Mouse (Mus musculus): ENCODE measurements around the gene Mapk3. TPM values are rescaled to one million over a fixed set of nuclear protein-coding genes. Genes with fewer than 3 reads are reported as not detected.
A peak's percentile ranks its signal among the peaks of the same experiment; 100 is the strongest.
"Not testable (repeated sequence)": the region's sequence is repeated elsewhere in the genome, so short reads cannot be mapped to it uniquely, and the experiment has no call there.

The Mapk3 gene
- polyA plus RNA-seq, 1 experiment from 2014 or later = 37.1 TPM

- Histone ChIP-seq H3K4me2 (ENCODE audit: low read depth, low read length) (no peak overlapping the region), H3K36me3 (replicated peaks; ENCODE audit: control insufficient read depth, insufficient read depth, low read depth, low read length) (no peaks in the 10 kb centered on the region), H3K27me3 (ENCODE audit: control insufficient read depth, insufficient read depth, low read length) (no peaks in the 10 kb centered on the region), H3K4me3 (ENCODE audit: low read depth, low read length) (no peak overlapping the region), H3K4me1 (ENCODE audit: control insufficient read depth, insufficient read depth, low read length) (no peaks in the 10 kb centered on the region), H3K9ac (replicated peaks; ENCODE audit: low read length) (no peak overlapping the region), H3K9me3 (replicated peaks; ENCODE audit: control insufficient read depth, low read length) (no peaks in the 10 kb centered on the region), H3K27ac (replicated peaks; ENCODE audit: low read depth, low read length) (no peak overlapping the region)
- ATAC-seq (replicated peaks; ENCODE audit: insufficient number of reproducible peaks, low FRiP score, low TSS enrichment, low read depth) (no peak), DNase-seq (ENCODE audit: low spot score) (no peak)
- WGBS = 84% methylated on average over 5 of the region's 5 CpGs
These were observed 33.7 kb upstream of the Mapk3 start for GRCm38 (mm10) chr7:126725667-126726066.

GRCm38 (mm10) chr7:126730256-126730789, 29.1 kb upstream of the Mapk3 start:
- not testable (repeated sequence) for H3K4me1 ChIP-seq (ENCODE audit: control insufficient read depth, insufficient read depth, low read length); H3K36me3 ChIP-seq (replicated peaks; ENCODE audit: control insufficient read depth, insufficient read depth, low read depth, low read length); DNase-seq (ENCODE audit: low spot score); H3K27me3 ChIP-seq (ENCODE audit: control insufficient read depth, insufficient read depth, low read length); H3K9ac ChIP-seq (replicated peaks; ENCODE audit: low read length); H3K27ac ChIP-seq (replicated peaks; ENCODE audit: low read depth, low read length); ATAC-seq (replicated peaks; ENCODE audit: insufficient number of reproducible peaks, low FRiP score, low TSS enrichment, low read depth); H3K9me3 ChIP-seq (replicated peaks; ENCODE audit: control insufficient read depth, low read length); H3K4me2 ChIP-seq (ENCODE audit: low read depth, low read length); H3K4me3 ChIP-seq (ENCODE audit: low read depth, low read length)
- 79% methylated on average over 4 of the region's 4 CpGs for WGBS

DNA sequence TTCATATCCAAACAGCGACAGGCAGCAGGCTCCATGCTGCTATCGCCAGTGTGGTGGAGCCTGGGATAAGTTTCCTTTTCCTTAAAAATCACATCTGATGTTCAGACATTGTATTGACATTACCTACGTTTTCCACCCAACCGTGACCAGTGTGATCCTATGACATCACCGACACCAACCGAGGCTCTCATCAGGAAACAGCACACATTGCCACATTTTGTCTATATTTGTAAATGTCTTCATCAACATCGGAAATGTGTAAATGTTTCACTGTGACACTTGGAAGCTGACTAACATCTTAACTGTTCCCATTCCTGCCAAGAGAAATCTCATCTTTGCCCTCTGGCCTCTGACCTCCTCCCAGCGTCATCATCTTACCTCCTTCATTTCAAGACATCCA, 23.3 kb upstream of the Mapk3 start:
- Histone ChIP-seq H3K4me3 (ENCODE audit: low read depth, low read length) (no peak overlapping the region), H3K27ac (replicated peaks; ENCODE audit: low read depth, low read length) (no peak overlapping the region), H3K4me2 (ENCODE audit: low read depth, low read length) (no peak overlapping the region), H3K9me3 (replicated peaks; ENCODE audit: control insufficient read depth, low read length) (no peaks in the 10 kb centered on the region), H3K27me3 (ENCODE audit: control insufficient read depth, insufficient read depth, low read length) (no peaks in the 10 kb centered on the region), H3K9ac (replicated peaks; ENCODE audit: low read length) (no peak overlapping the region), H3K36me3 (replicated peaks; ENCODE audit: control insufficient read depth, insufficient read depth, low read depth, low read length) (no peaks in the 10 kb centered on the region), H3K4me1 (ENCODE audit: control insufficient read depth, insufficient read depth, low read length) (no peaks in the 10 kb centered on the region)
- DNase-seq (ENCODE audit: low spot score) (no peak), ATAC-seq (replicated peaks; ENCODE audit: insufficient number of reproducible peaks, low FRiP score, low TSS enrichment, low read depth) (no peak)
- 72% methylated on average over 8 of the region's 8 CpGs for WGBS

DNA sequence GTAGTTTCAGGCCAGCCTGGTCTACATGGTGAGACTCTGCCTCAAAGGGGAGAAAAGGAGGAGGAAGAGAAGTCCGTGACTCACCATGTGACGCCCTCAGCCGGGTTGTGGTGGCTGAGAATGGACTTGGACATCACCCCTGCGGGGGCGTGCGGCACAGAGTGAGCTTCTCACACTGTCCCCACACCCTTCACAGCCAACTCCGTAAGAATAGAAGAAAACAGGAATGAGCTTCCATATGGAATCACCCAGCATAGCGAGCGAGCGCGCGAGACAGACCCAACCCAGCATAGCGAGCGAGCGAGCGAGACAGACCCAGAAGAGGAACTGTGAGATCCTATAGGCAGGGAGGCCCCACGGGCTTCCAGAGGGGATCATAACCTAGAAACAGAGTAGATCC, 19.9 kb upstream of the Mapk3 start:
- H3K36me3 ChIP-seq (replicated peaks; ENCODE audit: control insufficient read depth, insufficient read depth, low read depth, low read length) = no peaks in the 10 kb centered on the region
- no peak overlapping the region for H3K27ac ChIP-seq (replicated peaks; ENCODE audit: low read depth, low read length)
- WGBS = 83% methylated on average over 17 of the region's 17 CpGs
- H3K9ac ChIP-seq (replicated peaks; ENCODE audit: low read length) = no peak overlapping the region
- no peaks in the 10 kb centered on the region for H3K9me3 ChIP-seq (replicated peaks; ENCODE audit: control insufficient read depth, low read length)
- no peaks in the 10 kb centered on the region for H3K4me1 ChIP-seq (ENCODE audit: control insufficient read depth, insufficient read depth, low read length)
- H3K4me2 ChIP-seq (ENCODE audit: low read depth, low read length) = no peak overlapping the region
- DNase-seq (ENCODE audit: low spot score) (no peak), ATAC-seq (replicated peaks; ENCODE audit: insufficient number of reproducible peaks, low FRiP score, low TSS enrichment, low read depth) (no peak)
- H3K4me3 ChIP-seq (ENCODE audit: low read depth, low read length) = no peak overlapping the region
- H3K27me3 ChIP-seq (ENCODE audit: control insufficient read depth, insufficient read depth, low read length) = no peaks in the 10 kb centered on the region

DNA sequence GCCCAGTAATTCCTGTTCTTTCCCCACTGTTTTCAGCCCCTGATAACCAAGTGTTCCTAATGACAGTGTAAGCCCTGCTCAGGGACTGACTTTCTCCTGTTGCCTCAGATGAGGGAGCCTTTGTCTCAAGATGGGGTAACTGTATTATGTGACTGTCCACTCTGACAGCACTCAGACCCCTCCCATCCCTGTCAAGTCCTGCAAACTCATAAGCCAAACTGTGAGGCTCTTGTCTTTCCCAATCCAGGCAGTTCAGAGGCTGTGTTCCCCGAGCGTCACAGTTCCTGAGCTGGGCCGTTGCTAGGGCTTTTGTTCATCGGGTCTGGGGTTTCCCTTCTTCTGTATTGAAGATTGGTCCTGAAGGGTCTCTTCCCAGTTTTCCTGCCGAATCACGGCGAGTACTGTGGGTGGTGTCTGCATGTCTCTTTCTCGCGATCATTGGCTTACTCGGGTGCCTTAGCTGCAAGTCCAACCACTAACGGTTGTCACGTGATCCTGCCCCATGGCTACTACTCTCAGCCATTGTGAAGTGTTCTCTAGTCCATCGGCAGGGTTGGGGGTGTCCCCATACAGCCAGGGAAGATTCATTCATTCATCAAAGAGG, 19.2 kb upstream of the Mapk3 start:
- ATAC-seq (replicated peaks; ENCODE audit: insufficient number of reproducible peaks, low FRiP score, low TSS enrichment, low read depth) = no peak
- WGBS = 78% methylated on average over 13 of the region's 13 CpGs

DNA sequence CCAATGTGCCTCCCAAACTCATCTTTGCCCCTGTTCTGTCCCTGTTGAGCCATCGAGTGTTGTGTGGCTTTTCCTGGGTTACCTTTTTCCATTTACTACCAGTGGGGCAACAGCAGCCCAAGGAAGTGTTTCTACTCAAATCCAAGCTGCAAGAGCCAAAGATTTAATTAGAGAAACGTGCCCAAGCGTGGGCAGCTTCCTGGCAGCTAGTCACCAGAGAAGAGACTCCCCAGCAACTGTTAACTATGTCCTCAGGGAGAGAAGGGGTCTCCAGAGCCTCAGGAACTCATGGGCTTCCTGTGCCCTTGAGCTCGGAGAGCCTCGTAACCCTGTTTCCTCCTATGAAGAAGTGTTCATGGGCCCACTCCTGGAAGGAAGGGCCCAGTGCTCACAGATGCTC, 18.4 kb upstream of the Mapk3 start:
- WGBS = 74% methylated on average over 5 of the region's 5 CpGs
- H3K9me3 ChIP-seq (replicated peaks; ENCODE audit: control insufficient read depth, low read length) = no peaks in the 10 kb centered on the region
- H3K4me1 ChIP-seq (ENCODE audit: control insufficient read depth, insufficient read depth, low read length) = no peaks in the 10 kb centered on the region
- no peaks in the 10 kb centered on the region for H3K27me3 ChIP-seq (ENCODE audit: control insufficient read depth, insufficient read depth, low read length)
- no peak for DNase-seq (ENCODE audit: low spot score)
- no peak overlapping the region for H3K4me3 ChIP-seq (ENCODE audit: low read depth, low read length)
- no peak overlapping the region for H3K9ac ChIP-seq (replicated peaks; ENCODE audit: low read length)
- no peak for ATAC-seq (replicated peaks; ENCODE audit: insufficient number of reproducible peaks, low FRiP score, low TSS enrichment, low read depth)
- no peak overlapping the region for H3K27ac ChIP-seq (replicated peaks; ENCODE audit: low read depth, low read length)
- no peaks in the 10 kb centered on the region for H3K36me3 ChIP-seq (replicated peaks; ENCODE audit: control insufficient read depth, insufficient read depth, low read depth, low read length)
- no peak overlapping the region for H3K4me2 ChIP-seq (ENCODE audit: low read depth, low read length)

More for the DNA sequence above, 19.2 kb upstream of the Mapk3 start:
- Histone ChIP-seq H3K9me3 (replicated peaks; ENCODE audit: control insufficient read depth, low read length) (no peaks in the 10 kb centered on the region), H3K4me2 (ENCODE audit: low read depth, low read length) (no peak overlapping the region), H3K27ac (replicated peaks; ENCODE audit: low read depth, low read length) (no peak overlapping the region), H3K27me3 (ENCODE audit: control insufficient read depth, insufficient read depth, low read length) (no peaks in the 10 kb centered on the region), H3K4me3 (ENCODE audit: low read depth, low read length) (no peak overlapping the region), H3K36me3 (replicated peaks; ENCODE audit: control insufficient read depth, insufficient read depth, low read depth, low read length) (no peaks in the 10 kb centered on the region), H3K9ac (replicated peaks; ENCODE audit: low read length) (no peak overlapping the region), H3K4me1 (ENCODE audit: control insufficient read depth, insufficient read depth, low read length) (no peaks in the 10 kb centered on the region)
- DNase-seq (ENCODE audit: low spot score) = no peak

GRCm38 (mm10) chr7:126741452-126741851, 17.9 kb upstream of the Mapk3 start:
- peak; percentile 65; the same call in 1 of the 2 replicates for ATAC-seq (replicated peaks; ENCODE audit: insufficient number of reproducible peaks, low FRiP score, low TSS enrichment, low read depth)

DNA sequence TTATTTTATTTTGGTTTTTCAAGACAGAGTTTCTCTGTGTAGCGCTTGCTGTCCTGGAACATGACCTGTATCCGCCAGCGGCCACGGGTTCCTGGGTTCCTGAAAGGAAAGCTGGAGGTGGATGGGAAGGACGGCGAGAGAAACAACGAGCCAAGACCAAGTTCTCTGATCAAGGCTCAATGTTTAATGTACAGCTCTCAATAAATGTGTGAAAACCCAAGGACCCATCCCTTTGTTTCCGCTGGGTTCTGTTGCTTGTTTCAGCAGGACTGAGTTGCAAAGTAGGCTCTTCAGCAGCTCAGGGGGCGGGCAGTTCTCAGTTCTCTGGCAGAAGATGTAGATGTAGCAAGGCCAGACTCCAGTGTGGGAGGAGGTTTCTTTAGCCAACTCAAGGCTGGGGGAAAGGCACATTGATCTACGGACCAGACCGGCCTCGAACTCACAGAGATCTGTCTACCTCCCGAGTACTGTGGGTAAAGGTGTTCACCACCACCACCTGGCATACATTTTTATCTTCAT, 17.4 kb upstream of the Mapk3 start:
- ATAC-seq (replicated peaks; ENCODE audit: insufficient number of reproducible peaks, low FRiP score, low TSS enrichment, low read depth) = no peak
- H3K4me3 ChIP-seq (ENCODE audit: low read depth, low read length) = no peak overlapping the region
- no peaks in the 10 kb centered on the region for H3K27me3 ChIP-seq (ENCODE audit: control insufficient read depth, insufficient read depth, low read length)
- H3K36me3 ChIP-seq (replicated peaks; ENCODE audit: control insufficient read depth, insufficient read depth, low read depth, low read length) = no peaks in the 10 kb centered on the region
- no peaks in the 10 kb centered on the region for H3K4me1 ChIP-seq (ENCODE audit: control insufficient read depth, insufficient read depth, low read length)
- no peak for DNase-seq (ENCODE audit: low spot score)
- 93% methylated on average over 13 of the region's 13 CpGs for WGBS
- no peak overlapping the region for H3K27ac ChIP-seq (replicated peaks; ENCODE audit: low read depth, low read length)
- no peak overlapping the region for H3K9ac ChIP-seq (replicated peaks; ENCODE audit: low read length)
- H3K4me2 ChIP-seq (ENCODE audit: low read depth, low read length) = no peak overlapping the region
- H3K9me3 ChIP-seq (replicated peaks; ENCODE audit: control insufficient read depth, low read length) = no peaks in the 10 kb centered on the region

More at GRCm38 (mm10) chr7:126741452-126741851, 17.9 kb upstream of the Mapk3 start:
- H3K9ac ChIP-seq (replicated peaks; ENCODE audit: low read length) = no peak overlapping the region
- H3K4me2 ChIP-seq (ENCODE audit: low read depth, low read length) = no peak overlapping the region
- 89% methylated on average over 5 of the region's 5 CpGs for WGBS
- no peak overlapping the region for H3K4me3 ChIP-seq (ENCODE audit: low read depth, low read length)
- H3K9me3 ChIP-seq (replicated peaks; ENCODE audit: control insufficient read depth, low read length) = no peaks in the 10 kb centered on the region
- H3K4me1 ChIP-seq (ENCODE audit: control insufficient read depth, insufficient read depth, low read length) = no peaks in the 10 kb centered on the region
- DNase-seq (ENCODE audit: low spot score) = no peak
- no peak overlapping the region for H3K27ac ChIP-seq (replicated peaks; ENCODE audit: low read depth, low read length)
- no peaks in the 10 kb centered on the region for H3K27me3 ChIP-seq (ENCODE audit: control insufficient read depth, insufficient read depth, low read length)
- no peaks in the 10 kb centered on the region for H3K36me3 ChIP-seq (replicated peaks; ENCODE audit: control insufficient read depth, insufficient read depth, low read depth, low read length)
